Mouse (Mus musculus) MEL (cell line): ENCODE measurements around the gene Mast3.

Experiments used
- CHD2 ChIP-seq: IDR thresholded peaks from 2 replicates; pipeline ENCODE4 v1.6.1; 2011; ENCODE audit warnings: low read length, improper control_type of control experiment
- CTCF ChIP-seq, 3 experiments: IDR thresholded peaks in 2 of 3; conservative IDR thresholded peaks in 1 of 3; 2 replicates each; pipeline ENCODE4 v1.5.1; 2011 to 2012; ENCODE audit warnings: low read length in 3 of 3, low read depth in 2 of 3, mild to moderate bottlenecking in 2 of 3, improper control_type of control experiment in 1 of 3, inconsistent platforms in 1 of 3, mixed read lengths in 1 of 3, moderate library complexity in 1 of 3; ENCODE audit not compliant: control insufficient read depth in 1 of 3, insufficient read depth in 1 of 3, poor library complexity in 1 of 3, severe bottlenecking in 1 of 3
- EP300 ChIP-seq, 2 experiments: IDR thresholded peaks; 2 replicates each; pipeline ENCODE4 v1.6.1; 2011; ENCODE audit warnings: improper control_type of control experiment in 2 of 2, low read length in 2 of 2, low read depth in 1 of 2, mild to moderate bottlenecking in 1 of 2
- GABPA ChIP-seq: IDR thresholded peaks from 2 replicates; pipeline ENCODE4 v1.6.1; 2012; ENCODE audit warnings: low read depth, mild to moderate bottlenecking, inconsistent platforms, low read length, improper control_type of control experiment, moderate library complexity
- GATA1 ChIP-seq: IDR thresholded peaks from 2 replicates; pipeline ENCODE4 v1.6.1; 2011; ENCODE audit warnings: low read depth, low read length, improper control_type of control experiment
- MAFK ChIP-seq: IDR thresholded peaks from 2 replicates; pipeline ENCODE4 v1.6.1; 2011; ENCODE audit warnings: low read depth, mild to moderate bottlenecking, low read length, improper control_type of control experiment, borderline replicate concordance
- POLR2A ChIP-seq, 2 experiments: IDR thresholded peaks; 2 replicates each; pipeline ENCODE4 v1.6.1; 2011 to 2012; ENCODE audit warnings: low read length in 2 of 2, mild to moderate bottlenecking in 2 of 2, control low read depth in 1 of 2, improper control_type of control experiment in 1 of 2, low read depth in 1 of 2, moderate library complexity in 1 of 2; ENCODE audit not compliant: control insufficient read depth in 1 of 2, insufficient read depth in 1 of 2, poor library complexity in 1 of 2
- ZKSCAN1 ChIP-seq: IDR thresholded peaks from 2 replicates; pipeline ENCODE4 v1.6.1; 2012; ENCODE audit warnings: low read depth, mild to moderate bottlenecking, inconsistent platforms, low read length, improper control_type of control experiment, moderate library complexity
- ZMIZ1 ChIP-seq: IDR thresholded peaks from 2 replicates; pipeline ENCODE4 v1.6.1; 2012; ENCODE audit warnings: low read depth, mild to moderate bottlenecking, inconsistent platforms, low read length, improper control_type of control experiment, moderate library complexity

DNA sequence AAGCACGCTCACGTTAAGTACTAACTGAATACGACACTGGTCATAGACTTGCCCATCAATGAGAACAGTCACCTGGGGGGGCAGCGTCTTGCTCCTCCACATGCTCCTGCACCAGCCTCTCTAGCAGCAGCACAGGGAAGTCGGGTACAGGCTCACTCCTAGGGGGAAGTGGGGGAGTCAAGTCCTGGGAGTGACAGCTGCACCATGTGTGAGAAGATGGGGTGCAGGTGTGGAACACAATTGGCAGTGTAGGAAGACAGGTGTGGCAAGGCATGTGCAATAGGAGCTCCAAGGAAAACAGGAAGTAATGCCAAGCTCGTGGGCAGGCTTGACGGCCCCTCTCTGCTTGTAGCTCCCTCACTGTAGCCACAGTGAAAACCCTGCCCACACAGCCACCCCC lies 33.6 kb downstream of the Mast3 start:
- TF ChIP-seq CTCF (IDR thresholded peaks at IDR 0.05 in 2 of 3, conservative IDR thresholded peaks at IDR 0.05 in 1 of 3; ENCODE audit: control insufficient read depth in 1 of 3, insufficient read depth in 1 of 3, low read depth in 2 of 3, low read length in 3 of 3, poor library complexity in 1 of 3, severe bottlenecking in 1 of 3) (no peak), CHD2 (no peak), POLR2A (IDR thresholded peaks at IDR 0.05; ENCODE audit: control insufficient read depth in 1 of 2, insufficient read depth in 1 of 2, low read depth in 1 of 2, low read length in 2 of 2, poor library complexity in 1 of 2) (no peak), ZKSCAN1 (no peak), GATA1 (no peak), ZMIZ1 (no peak), EP300 (IDR thresholded peaks at IDR 0.05; ENCODE audit: low read depth in 1 of 2, low read length in 2 of 2) (no peak), GABPA (no peak), MAFK (no peak)
